Mouse (Mus musculus) left cerebral cortex, adult 9 months (tissue): ENCODE measurements around the gene Apol7c.
"Not testable (repeated sequence)": the region's sequence is repeated elsewhere in the genome, so short reads cannot be mapped to it uniquely, and the experiment has no call there.

Experiments
- DNase-seq, 2 experiments: peaks; one replicate each; pipeline ENCODE4 v3.0.0; 2022; ENCODE audit warnings: low spot score in 2 of 2

The Apol7c gene

GRCm38 (mm10) chr15:77533216-77533615 is at the start of gene Apol7c:
Gene Apol7c (minus strand): TSS chr15:77533316.
- DNase-seq: no peak

- DNase-seq: peak in 1 of 2 experiments; percentile 7
Observed at GRCm38 (mm10) chr15:77581681-77582080, 48.6 kb upstream of the Apol7c start.

- DNase-seq: no peak
Observed at GRCm38 (mm10) chr15:77579311-77579710, 46.2 kb upstream of the Apol7c start.

GRCm38 (mm10) chr15:77578801-77579200 is 45.7 kb upstream of the Apol7c start:
- no peak for DNase-seq

- DNase-seq: no peak
Observed at GRCm38 (mm10) chr15:77563219-77563618, 30.1 kb upstream of the Apol7c start.

- DNase-seq: no peak
Observed at GRCm38 (mm10) chr15:77561792-77562191, 28.7 kb upstream of the Apol7c start, which contains the start of gene 1700025B11Rik. Gene 1700025B11Rik (minus strand): TSS chr15:77561892.

- DNase-seq: not testable (repeated sequence)
Observed at GRCm38 (mm10) chr15:77539221-77539620, 6.1 kb upstream of the Apol7c start.

GRCm38 (mm10) chr15:77523186-77523843 is 9.8 kb downstream of the Apol7c start:
- peak in 1 of 2 experiments; percentile 21 for DNase-seq

- DNase-seq: not testable (repeated sequence)
Observed at GRCm38 (mm10) chr15:77520596-77520995, 12.5 kb downstream of the Apol7c start.

GRCm38 (mm10) chr15:77507966-77508365 is 25.1 kb downstream of the Apol7c start, which contains the start of gene Apol11a:
Gene Apol11a (plus strand): TSS chr15:77508271.
- not testable (repeated sequence) for DNase-seq

- not testable (repeated sequence) for DNase-seq
Observed at GRCm38 (mm10) chr15:77494694-77495093, 38.4 kb downstream of the Apol7c start.

GRCm38 (mm10) chr15:77493181-77493580 is 39.9 kb downstream of the Apol7c start:
- DNase-seq: not testable (repeated sequence)

GRCm38 (mm10) chr15:77482140-77482794 is 50.8 kb downstream of the Apol7c start:
- no peak for DNase-seq

- not testable (repeated sequence) for DNase-seq
Observed at GRCm38 (mm10) chr15:77476693-77477092, 56.4 kb downstream of the Apol7c start, which contains the start of gene Apol10a. Gene Apol10a (plus strand): TSS chr15:77477047.
